Mouse (Mus musculus) adrenal gland, adult (tissue): ENCODE data around the gene Cdk10.

Source experiments
- DNase-seq, 2 experiments: peaks; one replicate each; pipeline ENCODE4 v3.0.0; 2022 to 2023; ENCODE audit warnings: low spot score in 1 of 2; ENCODE audit not compliant: inconsistent age in 2 of 2

The Cdk10 gene

GRCm38 (mm10) chr8:123267926-123268656 is 43.4 kb downstream of the Cdk10 start:
- no peak for DNase-seq

DNA sequence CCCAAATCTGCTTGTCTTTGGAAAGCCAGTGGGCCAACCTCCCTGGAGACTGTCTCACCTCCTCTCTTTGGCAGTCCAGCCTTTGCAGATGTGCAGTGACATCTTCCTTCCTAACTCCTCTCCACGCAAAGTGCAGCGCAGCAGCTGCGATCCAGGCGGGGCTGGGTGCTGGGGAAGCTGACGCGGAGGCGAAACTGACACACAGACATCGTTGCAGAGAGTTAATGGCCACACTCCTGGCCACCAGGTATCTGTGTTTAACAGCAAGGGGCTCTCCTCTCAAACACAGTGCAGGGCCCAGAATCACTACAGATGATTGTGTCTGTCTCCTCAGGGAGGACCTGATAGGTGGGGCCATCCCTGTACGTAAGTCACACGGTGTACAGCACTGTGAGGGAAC is 46.5 kb downstream of the Cdk10 start:
- no peak for DNase-seq

DNA sequence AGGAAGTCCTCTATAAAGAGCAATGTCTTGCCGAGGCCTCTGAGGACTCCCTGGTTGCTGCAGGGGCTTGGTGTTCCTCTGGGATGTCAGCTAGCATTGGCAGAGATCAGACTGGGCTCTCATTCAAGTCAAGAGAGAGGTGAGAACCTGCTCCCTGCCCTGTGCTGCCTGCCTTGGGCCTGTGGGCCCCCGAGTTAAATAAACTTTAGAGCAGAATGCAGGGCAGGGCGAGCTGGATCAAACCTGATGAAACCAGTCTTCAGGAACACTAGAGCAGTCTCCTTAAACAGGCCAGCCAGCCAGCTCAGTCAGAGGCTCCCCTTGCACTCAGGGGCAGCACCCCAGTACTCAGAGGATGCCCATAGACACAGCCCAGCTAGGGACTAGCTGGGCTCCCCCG is 47.3 kb downstream of the Cdk10 start:
- no peak for DNase-seq

DNA sequence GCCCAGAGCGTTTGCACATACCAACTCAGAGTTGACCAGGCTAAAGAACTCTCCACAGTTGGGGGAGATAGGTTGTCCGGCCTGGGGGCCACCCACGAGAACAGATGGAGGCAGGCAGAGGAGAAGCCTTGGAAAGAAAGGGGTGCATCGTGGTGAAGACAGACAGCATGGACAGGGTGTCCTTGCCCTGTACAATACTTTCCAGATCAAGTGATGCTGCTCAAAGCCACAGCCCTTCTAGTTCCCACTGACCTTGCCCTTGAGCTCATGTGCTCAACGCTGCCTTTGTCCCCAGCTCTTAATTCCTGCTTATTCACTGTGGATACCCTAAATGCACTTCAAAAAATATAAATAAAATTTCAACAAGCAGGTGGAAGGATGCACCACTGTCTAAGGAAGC is 49.8 kb downstream of the Cdk10 start:
- DNase-seq = peak; percentile 57 to 60

DNA sequence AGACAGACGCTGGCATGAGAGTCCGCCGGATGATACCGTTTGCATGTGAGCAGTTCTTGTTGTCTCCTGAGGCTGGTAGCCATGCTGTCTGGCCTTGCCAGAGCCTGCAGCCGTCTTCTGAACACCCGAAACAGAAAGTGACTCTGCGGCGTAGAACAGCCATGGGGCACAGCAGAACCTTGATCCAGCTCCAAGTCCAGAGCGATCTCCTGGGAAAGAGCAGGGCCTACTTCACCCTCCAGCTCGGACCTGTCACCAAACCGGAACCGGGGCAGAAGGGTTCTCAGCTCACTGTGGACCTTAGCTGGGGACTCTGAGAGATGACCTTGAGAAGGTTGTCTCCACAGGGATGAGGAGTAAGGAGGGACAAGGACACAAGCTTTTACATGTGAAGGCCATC is 50.5 kb downstream of the Cdk10 start:
- peak; percentile 32 to 71 for DNase-seq

DNA sequence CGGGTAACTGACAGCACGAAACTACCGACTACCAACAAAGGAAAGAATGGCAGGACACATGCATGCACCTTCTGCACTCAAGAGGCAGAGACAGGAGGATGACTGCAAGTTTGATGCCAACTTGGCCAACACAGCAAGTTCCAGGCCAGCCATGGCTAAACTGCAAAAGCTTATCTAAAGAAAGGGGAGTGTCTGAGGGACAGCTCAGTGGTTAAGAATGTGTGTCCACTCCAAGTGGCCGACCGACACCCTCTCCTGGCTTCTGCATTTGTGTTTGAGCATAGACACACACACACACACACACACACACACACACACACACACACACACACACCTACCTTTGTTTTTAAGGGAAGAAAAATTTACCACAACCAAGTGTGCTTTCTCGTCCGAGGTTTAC is 53.8 kb downstream of the Cdk10 start:
- no peak for DNase-seq

- DNase-seq = no peak
Measured at GRCm38 (mm10) chr8:123279828-123280227, 55.2 kb downstream of the Cdk10 start.

GRCm38 (mm10) chr8:123280302-123281094 is 55.9 kb downstream of the Cdk10 start:
- no peak for DNase-seq
